Mouse (Mus musculus) heart, embryonic 16.5 days (tissue): ENCODE measurements at regions not wholly inside any gene's neighbourhood (a gene's known extent, or its start where the extent isn't known, plus 50 kb on each side); places are given as distances from the start of the nearest gene placed in this dataset.

Experiments used
- ATAC-seq: fragments of 200-750 bp; cut with Nextera tagmentation; replicated peaks from 2 replicates; pipeline ENCODE4 v1.8.0; 2017; ENCODE audit warnings: moderate number of reproducible peaks; ENCODE audit not compliant: insufficient read depth, low FRiP score; ENCODE audit errors: extremely low read depth
- H3K27ac ChIP-seq: fragments of 300-500 bp; sonication (generic); 2 replicates; pipeline ENCODE4 v1.5.1; 2014; ENCODE audit warnings: mild to moderate bottlenecking, low read length, control low read depth, moderate library complexity
- H3K27me3 ChIP-seq: fragments of 300-500 bp; sonication (generic); 2 replicates; pipeline ENCODE4 v1.6.1; 2014; ENCODE audit warnings: low read length, mixed read lengths; ENCODE audit not compliant: control insufficient read depth, insufficient read depth
- H3K36me3 ChIP-seq: fragments of 300-500 bp; sonication (generic); 2 replicates; pipeline ENCODE4 v1.6.1; 2014; ENCODE audit not compliant: control insufficient read depth, insufficient read depth
- H3K4me1 ChIP-seq: fragments of 300-500 bp; sonication (generic); 2 replicates; pipeline ENCODE4 v1.6.1; 2014; ENCODE audit warnings: low read length, mixed read lengths; ENCODE audit not compliant: control insufficient read depth, insufficient read depth
- H3K4me2 ChIP-seq: fragments of 300-500 bp; sonication (generic); 2 replicates; pipeline ENCODE4 v1.6.1; 2014; ENCODE audit warnings: low read depth, mild to moderate bottlenecking, control low read depth, low read length
- H3K4me3 ChIP-seq: fragments of 300-500 bp; sonication (generic); 2 replicates; pipeline ENCODE4 v1.5.1; 2014; ENCODE audit warnings: mild to moderate bottlenecking, control low read depth, low read length
- H3K9ac ChIP-seq: fragments of 300-500 bp; sonication (generic); 2 replicates; pipeline ENCODE4 v1.6.1; 2014; ENCODE audit warnings: low read length, control low read depth
- H3K9me3 ChIP-seq: fragments of 300-500 bp; sonication (generic); replicated peaks from 2 replicates; pipeline ENCODE4 v1.6.1; 2016; ENCODE audit warnings: low read length; ENCODE audit not compliant: control insufficient read depth
- whole genome bisulfite sequencing: fragments of 180-500 bp; shearing (Covaris S2); extraction: QIAGEN DNeasy Blood & Tissue Kit; methylation state at CpG from one replicate; pipeline ENCODE4 v1.1.7; 2014; 5-methylcytosine and 5-hydroxymethylcytosine counted together

GRCm38 (mm10) chr10:117909811-117910239 is 64.0 kb upstream of the Rap1b start:
- no peak overlapping the region for H3K9ac ChIP-seq
- no peaks in the 10 kb centered on the region for H3K27me3 ChIP-seq
- no peak for ATAC-seq
- H3K9me3 ChIP-seq: no peaks in the 10 kb centered on the region; the same call in none of the 2 replicates
- 68% methylated on average over 11 of the region's 11 CpGs for WGBS
- no peak overlapping the region for H3K27ac ChIP-seq
- H3K4me1 ChIP-seq: peaks cover 6% of the 10 kb centered on the region; the same call in 1 of the 2 replicates
- H3K36me3 ChIP-seq: no peaks in the 10 kb centered on the region
- H3K4me3 ChIP-seq: no peak overlapping the region
- H3K4me2 ChIP-seq: no peak overlapping the region

GRCm38 (mm10) chr10:117910426-117910825 is 64.6 kb upstream of the Rap1b start:
- WGBS: 82% methylated on average over 7 of the region's 7 CpGs
- peaks cover 3% of the 10 kb centered on the region; the same call in 1 of the 2 replicates for H3K4me1 ChIP-seq
- no peak overlapping the region for H3K9ac ChIP-seq
- no peaks in the 10 kb centered on the region for H3K27me3 ChIP-seq
- H3K36me3 ChIP-seq: no peaks in the 10 kb centered on the region
- no peak overlapping the region for H3K4me2 ChIP-seq
- H3K9me3 ChIP-seq: no peaks in the 10 kb centered on the region; the same call in none of the 2 replicates
- no peak overlapping the region for H3K4me3 ChIP-seq
- no peak overlapping the region for H3K27ac ChIP-seq
- ATAC-seq: no peak

GRCm38 (mm10) chr10:117915011-117915735 is 69.3 kb upstream of the Rap1b start:
- Histone ChIP-seq H3K27ac (no peak overlapping the region), H3K4me1 (no peaks in the 10 kb centered on the region), H3K4me2 (no peak overlapping the region), H3K36me3 (no peaks in the 10 kb centered on the region), H3K27me3 (no peaks in the 10 kb centered on the region), H3K4me3 (no peak overlapping the region), H3K9me3 (no peaks in the 10 kb centered on the region; the same call in none of the 2 replicates), H3K9ac (no peak overlapping the region)
- WGBS: 87% methylated on average over 4 of the region's 4 CpGs
- ATAC-seq: no peak

- no peak overlapping the region for H3K4me3 ChIP-seq
- H3K4me1 ChIP-seq: no peaks in the 10 kb centered on the region
- no peak overlapping the region for H3K27ac ChIP-seq
- H3K27me3 ChIP-seq: no peaks in the 10 kb centered on the region
- WGBS: 45% methylated on average over 7 of the region's 7 CpGs
- no peaks in the 10 kb centered on the region; the same call in none of the 2 replicates for H3K9me3 ChIP-seq
- no peak overlapping the region for H3K9ac ChIP-seq
- H3K4me2 ChIP-seq: no peak overlapping the region
- H3K36me3 ChIP-seq: no peaks in the 10 kb centered on the region
- ATAC-seq: no peak
These were observed 70.4 kb upstream of the Rap1b start for GRCm38 (mm10) chr10:117916280-117916679.

GRCm38 (mm10) chr10:117917870-117918269 is 72.0 kb upstream of the Rap1b start:
- Histone ChIP-seq H3K36me3 (no peaks in the 10 kb centered on the region), H3K9me3 (no peaks in the 10 kb centered on the region), H3K27me3 (no peaks in the 10 kb centered on the region), H3K4me3 (no peak overlapping the region), H3K4me2 (no peak overlapping the region), H3K9ac (no peak overlapping the region), H3K4me1 (no peaks in the 10 kb centered on the region), H3K27ac (no peak overlapping the region)
- no peak for ATAC-seq
- WGBS: 78% methylated on average over 2 of the region's 2 CpGs

GRCm38 (mm10) chr10:117918616-117919015 is 72.8 kb upstream of the Rap1b start:
- H3K4me2 ChIP-seq: no peak overlapping the region
- H3K4me1 ChIP-seq: peaks cover under 1% of the 10 kb centered on the region; the same call in 1 of the 2 replicates
- ATAC-seq: peak; percentile 52
- no peak overlapping the region for H3K27ac ChIP-seq
- H3K27me3 ChIP-seq: no peaks in the 10 kb centered on the region
- H3K9ac ChIP-seq: no peak overlapping the region
- WGBS: 70% methylated on average over 8 of the region's 8 CpGs
- H3K36me3 ChIP-seq: no peaks in the 10 kb centered on the region
- H3K9me3 ChIP-seq: no peaks in the 10 kb centered on the region
- no peak overlapping the region for H3K4me3 ChIP-seq

- no peak for ATAC-seq
- 60% methylated on average over 7 of the region's 7 CpGs for WGBS
- Histone ChIP-seq H3K27me3 (no peaks in the 10 kb centered on the region), H3K36me3 (no peaks in the 10 kb centered on the region), H3K9ac (no peak overlapping the region), H3K4me1 (peaks cover 3% of the 10 kb centered on the region; the same call in 1 of the 2 replicates), H3K27ac (no peak overlapping the region), H3K4me3 (no peak overlapping the region), H3K9me3 (no peaks in the 10 kb centered on the region), H3K4me2 (no peak overlapping the region)
These were observed 73.5 kb upstream of the Rap1b start for GRCm38 (mm10) chr10:117919186-117919941.

GRCm38 (mm10) chr10:117925186-117925585 is 79.4 kb upstream of the Rap1b start:
- Histone ChIP-seq H3K4me2 (no peak overlapping the region), H3K36me3 (no peaks in the 10 kb centered on the region), H3K4me3 (no peak overlapping the region), H3K9me3 (no peaks in the 10 kb centered on the region), H3K27me3 (no peaks in the 10 kb centered on the region), H3K9ac (no peak overlapping the region), H3K27ac (no peak overlapping the region), H3K4me1 (peaks cover 3% of the 10 kb centered on the region; the same call in 1 of the 2 replicates)
- ATAC-seq: no peak
- 94% methylated on average over 7 of the region's 7 CpGs for WGBS
